Mouse (Mus musculus) C2C12 (cell line): ENCODE measurements at regions not wholly inside any gene's neighbourhood (a gene's known extent, or its start where the extent isn't known, plus 50 kb on each side); places are given as distances from the start of the nearest gene placed in this dataset.

Experiments used
- CEBPB ChIP-seq: IDR thresholded peaks from one replicate; pipeline ENCODE4 v1.6.1; 2011; ENCODE audit warnings: low read depth, mild to moderate bottlenecking, control low read depth, moderate library complexity
- CTCF ChIP-seq: IDR thresholded peaks from one replicate; pipeline ENCODE4 v1.5.1; 2011; ENCODE audit not compliant: control insufficient read depth, insufficient read depth, insufficient read length
- FOSL1 ChIP-seq: IDR thresholded peaks from one replicate; pipeline ENCODE4 v1.8.0; 2011; ENCODE audit warnings: mild to moderate bottlenecking, low read length; ENCODE audit not compliant: poor library complexity, insufficient read depth, severe bottlenecking
- MAX ChIP-seq: IDR thresholded peaks from one replicate; pipeline ENCODE4 v1.6.1; 2011; ENCODE audit warnings: mild to moderate bottlenecking, control low read depth
- MYOD1 ChIP-seq: IDR thresholded peaks from one replicate; pipeline ENCODE4 v1.6.1; 2011; ENCODE audit warnings: low read depth; ENCODE audit not compliant: control insufficient read depth, insufficient read length
- MYOG ChIP-seq: IDR thresholded peaks from one replicate; pipeline ENCODE4 v1.6.1; 2011; ENCODE audit not compliant: control insufficient read depth, insufficient read length; ENCODE audit errors: extremely low read depth
- USF1 ChIP-seq: IDR thresholded peaks from one replicate; pipeline ENCODE4 v1.6.1; 2011; ENCODE audit warnings: low read depth, mild to moderate bottlenecking, control low read depth, moderate library complexity

- no peak for TF ChIP-seq CTCF
- TF ChIP-seq MYOD1, result no peak
- no peak for TF ChIP-seq MAX
- TF ChIP-seq MYOG, result no peak
- TF ChIP-seq USF1, result no peak
- TF ChIP-seq FOSL1, result no peak
- TF ChIP-seq CEBPB, result no peak
These were observed 144.7 kb downstream of the Ppp4r2 start for GRCm38 (mm10) chr6:100978113-100978512.
